Mouse (Mus musculus) gastrocnemius, adult 18-20 months (tissue): ENCODE measurements around the gene Hist1h2an. TPM values are rescaled to one million over a fixed set of nuclear protein-coding genes. Genes with fewer than 3 reads are reported as not detected.
A peak's percentile ranks its signal among the peaks of the same experiment; 100 is the strongest.
"Not testable (repeated sequence)": the region's sequence is repeated elsewhere in the genome, so short reads cannot be mapped to it uniquely, and the experiment has no call there.

Experiments used
- DNase-seq: peaks from one replicate; pipeline ENCODE4 v3.0.0; 2021; ENCODE audit warnings: low spot score
- long read RNA-seq, 2 experiments: library from polyadenylated mRNA; stranded (forward); transcript quantifications; one replicate each; pipeline ENCODE4 v2.0.0; 2021
- total RNA-seq, 2 experiments: library from RNA; stranded (reverse); gene quantifications; 2 replicates each; pipeline ENCODE4 v1.2.3; 2021

Gene Hist1h2an
- total RNA-seq, result not detected
- long read RNA-seq, experiment 1, result 0 reads
- long read RNA-seq, experiment 2, result 0 reads

- DNase-seq, result peak; percentile 91
These were observed at the start of gene Hist1h2an, which contains the start of gene Hist1h2bp for GRCm38 (mm10) chr13:21786899-21787629. Gene Hist1h2an, minus strand, starts transcription at chr13:21787218. Gene Hist1h2bp, plus strand, starts transcription at chr13:21787461.

- not testable (repeated sequence) for DNase-seq
These were observed 46.4 kb upstream of the Hist1h2an start, which contains the start of the genes Hist1h2ap and Hist1h2br for GRCm38 (mm10) chr13:21833461-21833860. Gene Hist1h2ap, minus strand, starts transcription at chr13:21833507. Gene Hist1h2br, plus strand, starts transcription at chr13:21833743.

- DNase-seq, result not testable (repeated sequence)
These were observed 44.7 kb upstream of the Hist1h2an start, which contains the start of gene Hist1h4n for GRCm38 (mm10) chr13:21831418-21832394. Gene Hist1h4n, minus strand, starts transcription at chr13:21832196.

GRCm38 (mm10) chr13:21830344-21830743 lies 43.3 kb upstream of the Hist1h2an start:
- no peak for DNase-seq

GRCm38 (mm10) chr13:21828511-21828910 lies 41.5 kb upstream of the Hist1h2an start:
- DNase-seq, result no peak

- DNase-seq, result not testable (repeated sequence)
These were observed 33.3 kb upstream of the Hist1h2an start for GRCm38 (mm10) chr13:21820082-21820890.

GRCm38 (mm10) chr13:21812092-21812491 lies 25.1 kb upstream of the Hist1h2an start:
- not testable (repeated sequence) for DNase-seq

GRCm38 (mm10) chr13:21811539-21811938 lies 24.5 kb upstream of the Hist1h2an start, which contains the start of gene Hist1h4m:
Gene Hist1h4m, plus strand, starts transcription at chr13:21811746.
- peak; percentile 15 for DNase-seq

- DNase-seq, result not testable (repeated sequence)
These were observed 24.1 kb upstream of the Hist1h2an start for GRCm38 (mm10) chr13:21811074-21811473.

GRCm38 (mm10) chr13:21810073-21810472 lies 23.1 kb upstream of the Hist1h2an start, which contains the start of the genes Hist1h2bq and Hist1h2ao:
Gene Hist1h2bq, minus strand, starts transcription at chr13:21810197.
Gene Hist1h2ao, plus strand, starts transcription at chr13:21810465.
- DNase-seq, result not testable (repeated sequence)

GRCm38 (mm10) chr13:21803058-21803457 lies 16.0 kb upstream of the Hist1h2an start:
- DNase-seq, result not testable (repeated sequence)

- not testable (repeated sequence) for DNase-seq
These were observed 10.1 kb upstream of the Hist1h2an start for GRCm38 (mm10) chr13:21797163-21797562.

- DNase-seq, result no peak
These were observed 8.6 kb upstream of the Hist1h2an start for GRCm38 (mm10) chr13:21795584-21795983.

- no peak for DNase-seq
These were observed 3.7 kb upstream of the Hist1h2an start for GRCm38 (mm10) chr13:21790601-21791283.

GRCm38 (mm10) chr13:21789925-21790324 lies 2.9 kb upstream of the Hist1h2an start:
- DNase-seq, result no peak

- no peak for DNase-seq
These were observed 959 bp upstream of the Hist1h2an start for GRCm38 (mm10) chr13:21787760-21788593.

GRCm38 (mm10) chr13:21786189-21786898 lies 674 bp downstream of the Hist1h2an start:
- DNase-seq, result no peak

GRCm38 (mm10) chr13:21784311-21784710 lies 2.7 kb downstream of the Hist1h2an start:
- DNase-seq, result no peak
